Mouse (Mus musculus) MEL (cell line): Measurements from ENCODE around the gene Mylpf. TPM values are rescaled to one million over a fixed set of nuclear protein-coding genes. Genes with fewer than 3 reads are reported as not detected.
A peak's percentile ranks its signal among the peaks of the same experiment; 100 is the strongest.

Experiments
- DNase-seq: peaks from one replicate; pipeline ENCODE4 v3.0.0; 2011; ENCODE audit warnings: low read depth, low spot score
- H3K27ac ChIP-seq: 2 replicates; pipeline ENCODE4 v1.5.1; 2012; ENCODE audit warnings: low read depth, mild to moderate bottlenecking, control low read depth, low read length, moderate library complexity; ENCODE audit not compliant: control insufficient read depth
- H3K27me3 ChIP-seq, 2 experiments: fragments of 150-350 bp in 1 of 2; sonication (generic) in 1 of 2; 2 replicates each; pipeline ENCODE4 v1.6.1; 2012; ENCODE audit warnings: low read length in 2 of 2, mild to moderate bottlenecking in 2 of 2, improper control_type of control experiment in 1 of 2, moderate library complexity in 1 of 2; ENCODE audit not compliant: insufficient read depth in 2 of 2, control insufficient read depth in 1 of 2
- H3K36me3 ChIP-seq, 2 experiments: 2 replicates each; pipeline ENCODE4 v1.6.1; 2012 to 2014; ENCODE audit warnings: low read length in 2 of 2, improper control_type of control experiment in 1 of 2, inconsistent platforms in 1 of 2, mild to moderate bottlenecking in 1 of 2; ENCODE audit not compliant: insufficient read depth in 2 of 2, control insufficient read depth in 1 of 2
- H3K4me1 ChIP-seq, 2 experiments: fragments of 150-350 bp in 1 of 2; sonication (generic) in 1 of 2; 2 replicates each; pipeline ENCODE4 v1.6.1; 2012; ENCODE audit warnings: low read length in 2 of 2, improper control_type of control experiment in 1 of 2, mild to moderate bottlenecking in 1 of 2; ENCODE audit not compliant: insufficient read depth in 2 of 2, control insufficient read depth in 1 of 2
- H3K4me3 ChIP-seq, 2 experiments: fragments of 150-350 bp in 1 of 2; sonication (generic) in 1 of 2; 2 replicates each; pipeline ENCODE4 v1.5.1; 2012; ENCODE audit warnings: low read depth in 2 of 2, low read length in 2 of 2, mild to moderate bottlenecking in 2 of 2, moderate library complexity in 2 of 2, control low read depth in 1 of 2, improper control_type of control experiment in 1 of 2; ENCODE audit not compliant: control insufficient read depth in 1 of 2, insufficient read depth in 1 of 2
- H3K79me2 ChIP-seq: 2 replicates; pipeline ENCODE4 v1.6.1; 2012; ENCODE audit warnings: mild to moderate bottlenecking, low read length, moderate library complexity; ENCODE audit not compliant: control insufficient read depth, poor library complexity, insufficient read depth
- H3K9ac ChIP-seq: 2 replicates; pipeline ENCODE4 v1.6.1; 2012; ENCODE audit warnings: low read depth, mild to moderate bottlenecking, control low read depth, low read length, moderate library complexity; ENCODE audit not compliant: control insufficient read depth, poor library complexity, severe bottlenecking
- H3K9me3 ChIP-seq: fragments of 150-350 bp; sonication (generic); replicated peaks from 2 replicates; pipeline ENCODE4 v1.6.1; 2012; ENCODE audit warnings: mild to moderate bottlenecking, low read length, improper control_type of control experiment, moderate library complexity; ENCODE audit not compliant: insufficient read depth
- BHLHE40 ChIP-seq: IDR thresholded peaks from 2 replicates; pipeline ENCODE4 v1.6.1; 2012; ENCODE audit warnings: low read depth, mild to moderate bottlenecking, inconsistent platforms, low read length, improper control_type of control experiment, borderline replicate concordance
- CTCF ChIP-seq, 3 experiments: IDR thresholded peaks in 2 of 3; conservative IDR thresholded peaks in 1 of 3; 2 replicates each; pipeline ENCODE4 v1.5.1; 2011 to 2012; ENCODE audit warnings: low read length in 3 of 3, low read depth in 2 of 3, mild to moderate bottlenecking in 2 of 3, improper control_type of control experiment in 1 of 3, inconsistent platforms in 1 of 3, mixed read lengths in 1 of 3, moderate library complexity in 1 of 3; ENCODE audit not compliant: control insufficient read depth in 1 of 3, insufficient read depth in 1 of 3, poor library complexity in 1 of 3, severe bottlenecking in 1 of 3
- EP300 ChIP-seq, 2 experiments: IDR thresholded peaks; 2 replicates each; pipeline ENCODE4 v1.6.1; 2011; ENCODE audit warnings: improper control_type of control experiment in 2 of 2, low read length in 2 of 2, low read depth in 1 of 2, mild to moderate bottlenecking in 1 of 2
- ETS1 ChIP-seq: IDR thresholded peaks from 2 replicates; pipeline ENCODE4 v1.6.1; 2012; ENCODE audit warnings: low read depth, mild to moderate bottlenecking, inconsistent platforms, low read length, improper control_type of control experiment, moderate library complexity
- GABPA ChIP-seq: IDR thresholded peaks from 2 replicates; pipeline ENCODE4 v1.6.1; 2012; ENCODE audit warnings: low read depth, mild to moderate bottlenecking, inconsistent platforms, low read length, improper control_type of control experiment, moderate library complexity
- GATA1 ChIP-seq: IDR thresholded peaks from 2 replicates; pipeline ENCODE4 v1.6.1; 2011; ENCODE audit warnings: low read depth, low read length, improper control_type of control experiment
- HCFC1 ChIP-seq: IDR thresholded peaks from 2 replicates; pipeline ENCODE4 v1.6.1; 2012; ENCODE audit warnings: low read depth, mild to moderate bottlenecking, inconsistent platforms, low read length, improper control_type of control experiment, moderate library complexity
- MAFK ChIP-seq: IDR thresholded peaks from 2 replicates; pipeline ENCODE4 v1.6.1; 2011; ENCODE audit warnings: low read depth, mild to moderate bottlenecking, low read length, improper control_type of control experiment, borderline replicate concordance
- MEF2A ChIP-seq: IDR thresholded peaks from 2 replicates; pipeline ENCODE4 v1.6.1; 2014; ENCODE audit warnings: low read depth, mild to moderate bottlenecking, inconsistent platforms, low read length, improper control_type of control experiment; ENCODE audit not compliant: poor library complexity, insufficient replicate concordance, severe bottlenecking; ENCODE audit errors: extremely low read depth
- MXI1 ChIP-seq: IDR thresholded peaks from 2 replicates; pipeline ENCODE4 v1.6.1; 2011; ENCODE audit warnings: mild to moderate bottlenecking, low read depth, low read length, improper control_type of control experiment
- SIN3A ChIP-seq: IDR thresholded peaks from 2 replicates; pipeline ENCODE4 v1.6.1; 2012; ENCODE audit warnings: low read length, improper control_type of control experiment, inconsistent platforms
- TAL1 ChIP-seq: IDR thresholded peaks from 2 replicates; pipeline ENCODE4 v1.6.1; 2012; ENCODE audit warnings: mild to moderate bottlenecking, inconsistent platforms, low read length, moderate library complexity, mixed read lengths
- TBP ChIP-seq: IDR thresholded peaks from 2 replicates; pipeline ENCODE4 v1.8.0; 2011; ENCODE audit warnings: low read depth, low read length, improper control_type of control experiment
- TCF12 ChIP-seq: IDR thresholded peaks from 2 replicates; pipeline ENCODE4 v1.6.1; 2014; ENCODE audit warnings: low read depth, mild to moderate bottlenecking, inconsistent platforms, low read length, improper control_type of control experiment, moderate library complexity
- ZC3H11A ChIP-seq: IDR thresholded peaks from 2 replicates; pipeline ENCODE4 v1.6.1; 2012; ENCODE audit warnings: low read depth, mild to moderate bottlenecking, inconsistent platforms, low read length, improper control_type of control experiment
- polyA plus RNA-seq, 2 experiments: library from polyadenylated mRNA; stranded (reverse) in 1 of 2; unstranded in 1 of 2; fragments of >175 nt in 1 of 2; fragments of >200 nt in 1 of 2; gene quantifications; 2 replicates each; pipeline versions ENCODE4 v1.2.1 to v1.2.4; 2012; ENCODE audit warnings: low replicate concordance in 2 of 2, low read depth in 1 of 2; ENCODE audit not compliant: insufficient read length in 2 of 2, insufficient read depth in 1 of 2, missing spikeins in 1 of 2
- total RNA-seq: library from RNA; depleted of rRNA; stranded (reverse); fragments of 300-350 nt; gene quantifications from 2 replicates; pipeline ENCODE4 v1.2.3, GENCODE M21; 2012

The Mylpf gene
- total and polyA plus RNA-seq, 3 experiments: 9.1 to 11.2 TPM; not detected in 1

GRCm38 (mm10) chr7:127176937-127177336, 31.8 kb upstream of the Mylpf start:
- TF ChIP-seq GATA1 (no peak), GABPA (no peak), TCF12 (no peak)
- H3K27me3 ChIP-seq: no peaks in the 10 kb centered on the region

GRCm38 (mm10) chr7:127180783-127181182, 27.9 kb upstream of the Mylpf start:
- Histone ChIP-seq H3K9ac (no peak overlapping the region; the same call in 1 of the 2 replicates), H3K4me3 (no peak overlapping the region), H3K27me3 (no peaks in the 10 kb centered on the region), H3K9me3 (no peaks in the 10 kb centered on the region), H3K27ac (peak overlapping the region; percentile 63), H3K36me3 (peaks cover 0 to 52% of the 10 kb centered on the region in 2 experiments; a peak in 2 of 4 replicates), H3K4me1 (peaks cover 36 to 51% of the 10 kb centered on the region in 2 experiments), H3K79me2 (no peaks in the 10 kb centered on the region; the same call in 1 of the 2 replicates)
- TF ChIP-seq CTCF (IDR thresholded peaks at IDR 0.05 in 2 of 3, conservative IDR thresholded peaks at IDR 0.05 in 1 of 3; ENCODE audit: control insufficient read depth in 1 of 3, insufficient read depth in 1 of 3, low read depth in 2 of 3, low read length in 3 of 3, poor library complexity in 1 of 3, severe bottlenecking in 1 of 3) (no peak), HCFC1 (peak; percentile 32; the same call in 1 of the 2 replicates), GATA1 (0 out of 2 replicates have a peak, but pooled peaks have one; percentile 5), TCF12 (peak; percentile 60), ETS1 (peak; percentile 100), ZC3H11A (0 out of 2 replicates have a peak, but pooled peaks have one; percentile 0), SIN3A (peak; percentile 92), GABPA (no peak), MAFK (peak; percentile 29; the same call in 1 of the 2 replicates), BHLHE40 (0 out of 2 replicates have a peak, but pooled peaks have one; percentile 8), MXI1 (0 out of 2 replicates have a peak, but pooled peaks have one; percentile 22), MEF2A (0 out of 2 replicates have a peak, but pooled peaks have one; percentile 26), TAL1 (peak; percentile 58), TBP (no peak), EP300 (IDR thresholded peaks at IDR 0.05; ENCODE audit: low read depth in 1 of 2, low read length in 2 of 2) (peak in 1 of 2 experiments; percentile 74; a peak in 2 of 4 replicates)
- peak; percentile 78 for DNase-seq

More at GRCm38 (mm10) chr7:127176937-127177336, 31.8 kb upstream of the Mylpf start:
- H3K27ac ChIP-seq: no peak overlapping the region
- H3K36me3 ChIP-seq: peaks cover 0 to 21% of the 10 kb centered on the region in 2 experiments; a peak in 2 of 4 replicates
- peaks cover 9 to 21% of the 10 kb centered on the region in 2 experiments for H3K4me1 ChIP-seq
- H3K9ac ChIP-seq: no peak overlapping the region
- DNase-seq: no peak
- no peaks in the 10 kb centered on the region for H3K79me2 ChIP-seq
- no peak overlapping the region for H3K4me3 ChIP-seq
- no peaks in the 10 kb centered on the region for H3K9me3 ChIP-seq
